Mouse (Mus musculus) neural tube, embryonic 11.5 days (tissue): ENCODE results near the gene Tmem245. TPM values are rescaled to one million over a fixed set of nuclear protein-coding genes. Genes with fewer than 3 reads are reported as not detected.
A peak's percentile ranks its signal among the peaks of the same experiment; 100 is the strongest.

Source experiments
- ATAC-seq: fragments of 200-750 bp; cut with Nextera tagmentation; 2 replicates; pipeline ENCODE4 v1.8.0; 2017; ENCODE audit warnings: moderate number of reproducible peaks, mild to moderate bottlenecking, moderate TSS enrichment, moderate library complexity; ENCODE audit not compliant: insufficient read depth, low FRiP score, low TSS enrichment
- DNase-seq: peaks from one replicate; pipeline ENCODE4 v3.0.0-alpha.2; 2015; ENCODE audit warnings: low spot score
- H3K27ac ChIP-seq: fragments of 300-500 bp; sonication (generic); 2 replicates; pipeline ENCODE4 v1.5.1; 2014; ENCODE audit warnings: low read depth, mild to moderate bottlenecking, low read length
- H3K27me3 ChIP-seq: fragments of 300-500 bp; sonication (generic); 2 replicates; pipeline ENCODE4 v1.6.1; 2014; ENCODE audit warnings: mild to moderate bottlenecking, low read length, mixed read lengths; ENCODE audit not compliant: control insufficient read depth, insufficient read depth
- H3K36me3 ChIP-seq: fragments of 300-500 bp; sonication (generic); 2 replicates; pipeline ENCODE4 v1.6.1; 2014; ENCODE audit warnings: mild to moderate bottlenecking, low read length, moderate library complexity, mixed read lengths; ENCODE audit not compliant: control insufficient read depth, insufficient read depth
- H3K4me1 ChIP-seq: fragments of 300-500 bp; sonication (generic); 2 replicates; pipeline ENCODE4 v1.6.1; 2014; ENCODE audit warnings: low read length, mixed read lengths; ENCODE audit not compliant: control insufficient read depth, insufficient read depth
- H3K4me2 ChIP-seq: fragments of 300-500 bp; sonication (generic); 2 replicates; pipeline ENCODE4 v1.6.1; 2014; ENCODE audit warnings: low read depth, mild to moderate bottlenecking, moderate library complexity
- H3K4me3 ChIP-seq: fragments of 300-500 bp; sonication (generic); 2 replicates; pipeline ENCODE4 v1.5.1; 2014; ENCODE audit warnings: low read depth, low read length
- H3K9ac ChIP-seq: fragments of 300-500 bp; sonication (generic); 2 replicates; pipeline ENCODE4 v1.6.1; 2014; ENCODE audit warnings: mild to moderate bottlenecking, low read length
- H3K9me3 ChIP-seq: fragments of 300-500 bp; sonication (generic); 2 replicates; pipeline ENCODE4 v1.6.1; 2016; ENCODE audit warnings: low read length; ENCODE audit not compliant: control insufficient read depth
- WGBS: fragments of 180-500 bp; shearing (Covaris S2); extraction: QIAGEN DNeasy Blood & Tissue Kit; methylation state at CpG from one replicate; pipeline ENCODE4 v1.1.7; 2014; 5-methylcytosine and 5-hydroxymethylcytosine counted together
- microRNA counts: library from miRNA; unstranded; fragments of <30 nt; microRNA quantifications from one replicate; lab custom pipeline; 2015
- microRNA-seq: library from miRNA; unstranded; fragments of <30 nt; microRNA quantifications from one replicate; pipeline ENCODE4, GENCODE M21; 2016
- polyA plus RNA-seq: library from polyadenylated mRNA; unstranded; fragments of >200 nt; fragmentation: Nextera tagmentation; extraction: Ambion mirVana; gene quantifications from 2 replicates; pipeline ENCODE4 v1.2.1, GENCODE M21; 2014

Tmem245 gene
- polyA plus RNA-seq, 1 experiment from 2014 or later, result 9.2 TPM

GRCm38 (mm10) chr4:56831013-56831609 lies 116.1 kb downstream of the Tmem245 start:
- Histone ChIP-seq H3K9me3 (no peaks in the 10 kb centered on the region), H3K9ac (no peak overlapping the region), H3K36me3 (peaks cover 4% of the 10 kb centered on the region; the same call in 1 of the 2 replicates), H3K27me3 (no peaks in the 10 kb centered on the region), H3K4me3 (no peak overlapping the region), H3K27ac (no peak overlapping the region), H3K4me1 (no peaks in the 10 kb centered on the region), H3K4me2 (no peak overlapping the region)
- ATAC-seq (no peak), DNase-seq (no peak)
- 84% methylated on average over 13 of the region's 13 CpGs for WGBS

GRCm38 (mm10) chr4:56829511-56829921 lies 117.7 kb downstream of the Tmem245 start:
- no peak for ATAC-seq
- 64% methylated on average over 7 of the region's 7 CpGs for WGBS
- no peak overlapping the region for H3K27ac ChIP-seq

GRCm38 (mm10) chr4:56828932-56829331 lies 118.3 kb downstream of the Tmem245 start:
- no peaks in the 10 kb centered on the region for H3K9me3 ChIP-seq
- no peaks in the 10 kb centered on the region for H3K27me3 ChIP-seq
- no peak overlapping the region for H3K27ac ChIP-seq
- H3K4me3 ChIP-seq, result no peak overlapping the region
- DNase-seq (no peak), ATAC-seq (no peak)
- no peaks in the 10 kb centered on the region for H3K4me1 ChIP-seq
- peaks cover 4% of the 10 kb centered on the region; the same call in 1 of the 2 replicates for H3K36me3 ChIP-seq
- WGBS, result 89% methylated on average over 3 of the region's 3 CpGs
- no peak overlapping the region for H3K9ac ChIP-seq
- no peak overlapping the region for H3K4me2 ChIP-seq

More at GRCm38 (mm10) chr4:56829511-56829921, 117.7 kb downstream of the Tmem245 start:
- no peak overlapping the region for H3K4me2 ChIP-seq
- H3K9ac ChIP-seq, result no peak overlapping the region
- no peaks in the 10 kb centered on the region for H3K27me3 ChIP-seq
- H3K36me3 ChIP-seq, result peaks cover 4% of the 10 kb centered on the region; the same call in 1 of the 2 replicates
- no peaks in the 10 kb centered on the region for H3K9me3 ChIP-seq
- no peaks in the 10 kb centered on the region for H3K4me1 ChIP-seq
- H3K4me3 ChIP-seq, result no peak overlapping the region
- DNase-seq, result no peak

- Histone ChIP-seq H3K4me1 (no peaks in the 10 kb centered on the region), H3K27ac (no peak overlapping the region), H3K4me3 (no peak overlapping the region), H3K36me3 (no peaks in the 10 kb centered on the region), H3K9me3 (no peaks in the 10 kb centered on the region), H3K9ac (no peak overlapping the region), H3K4me2 (no peak overlapping the region), H3K27me3 (no peaks in the 10 kb centered on the region)
- ATAC-seq (no peak), DNase-seq (no peak)
- 92% methylated on average over 9 of the region's 9 CpGs for WGBS
Measured at GRCm38 (mm10) chr4:56824231-56824630, 123.0 kb downstream of the Tmem245 start.

- Histone ChIP-seq H3K4me2 (no peak overlapping the region), H3K4me1 (no peaks in the 10 kb centered on the region), H3K27me3 (no peaks in the 10 kb centered on the region), H3K27ac (no peak overlapping the region), H3K9me3 (no peaks in the 10 kb centered on the region), H3K4me3 (no peak overlapping the region), H3K9ac (no peak overlapping the region), H3K36me3 (no peaks in the 10 kb centered on the region)
- no peak for ATAC-seq
- no peak for DNase-seq
Measured at GRCm38 (mm10) chr4:56820017-56820550, 127.2 kb downstream of the Tmem245 start.

MicroRNAs within 50 kb of the gene (microRNA counts, 519-probe panel; counts per million panel counts)
- 4,850 counts per million, percentile 87 among the panel's probes with 10 or more counts for microRNA mmu-miR-32 (lab: Ali Mortazavi, UCI)

Small RNA genes within 50 kb of the gene (microRNA-seq; reads per million reads assigned to microRNA genes)
- gene Mir32, result 264 reads per million, percentile 63 among the genes with 10 or more reads in this experiment

Other genes starting within 250 kb of the Tmem245 start
- gene Gm26657, start 207.4 kb downstream of the Tmem245 start, polyA plus RNA-seq, result not detected in 2 replicates
- gene Actl7b, start 206.0 kb downstream of the Tmem245 start, polyA plus RNA-seq, result not detected in 2 replicates
- gene Actl7a, start 204.0 kb downstream of the Tmem245 start, polyA plus RNA-seq, result not detected in 2 replicates
- gene Elp1, start 145.1 kb downstream of the Tmem245 start, polyA plus RNA-seq, result 102 and 116 TPM in 2 replicates
- 28.7 and 30.6 TPM in 2 replicates for gene Fam206a, start 145.1 kb downstream of the Tmem245 start, polyA plus RNA-seq
- 27.4 and 27.9 TPM in 2 replicates for gene Ctnnal1, start 82.2 kb downstream of the Tmem245 start, polyA plus RNA-seq
- 6.1 and 7.2 TPM in 2 replicates for gene Frrs1l, start 43.0 kb upstream of the Tmem245 start, polyA plus RNA-seq
- gene Epb41l4b, start 196.0 kb upstream of the Tmem245 start, polyA plus RNA-seq, result 0.99 and 1.3 TPM in 2 replicates